Mouse (Mus musculus) olfactory bulb, adult 2 months (tissue): ENCODE results near the gene Diaph3. TPM values are rescaled to one million over a fixed set of nuclear protein-coding genes. Genes with fewer than 3 reads are reported as not detected.
A peak's percentile ranks its signal among the peaks of the same experiment; 100 is the strongest.

Source experiments
- H3K27ac ChIP-seq: fragments of 200-500 bp; 2 replicates; pipeline ENCODE4 v1.5.1; 2012; ENCODE audit warnings: low read depth, low read length; ENCODE audit not compliant: insufficient read depth
- H3K4me1 ChIP-seq: fragments of 200-500 bp; 2 replicates; pipeline ENCODE4 v1.6.1; 2012; ENCODE audit warnings: low read length; ENCODE audit not compliant: control insufficient read depth, insufficient read depth
- H3K4me3 ChIP-seq: fragments of 200-500 bp; 2 replicates; pipeline ENCODE4 v1.5.1; 2012; ENCODE audit warnings: mild to moderate bottlenecking, low read depth, low read length, moderate library complexity; ENCODE audit not compliant: insufficient read depth
- CTCF ChIP-seq: fragments of 200-500 bp; IDR thresholded peaks from 2 replicates; pipeline ENCODE4 v1.5.1; 2012; ENCODE audit warnings: low read depth, mild to moderate bottlenecking, low read length, moderate library complexity; ENCODE audit not compliant: insufficient read depth
- POLR2A ChIP-seq: fragments of 200-500 bp; IDR thresholded peaks from 2 replicates; pipeline ENCODE4 v1.6.1; 2012; ENCODE audit warnings: mild to moderate bottlenecking, low read depth, low read length, moderate library complexity; ENCODE audit not compliant: insufficient read depth
- WGBS: fragments of 180-500 bp; shearing (Covaris S2); methylation state at CpG from one replicate; pipeline ENCODE4 v1.1.7; 2018; 5-methylcytosine and 5-hydroxymethylcytosine counted together
- polyA plus RNA-seq: library from polyadenylated mRNA; stranded (reverse); fragments of >200 nt; gene quantifications from 2 replicates; pipeline ENCODE4 v1.2.4, GENCODE M21; 2012; ENCODE audit warnings: low replicate concordance; ENCODE audit not compliant: missing spikeins, insufficient read depth, insufficient read length

Gene Diaph3
- polyA plus RNA-seq, 1 experiment = not detected

- Histone ChIP-seq H3K27ac (no peak overlapping the region), H3K4me1 (peaks cover 3% of the 10 kb centered on the region; the same call in 1 of the 2 replicates), H3K4me3 (peak overlapping the region; percentile 62)
- TF ChIP-seq POLR2A (no peak), CTCF (no peak)
- WGBS = 3% methylated on average over 17 of the region's 17 CpGs
Measured at GRCm38 (mm10) chr14:87140327-87140962, 590 bp downstream of the Diaph3 start.

- H3K27ac ChIP-seq = no peak overlapping the region
- no peak for TF ChIP-seq CTCF
- TF ChIP-seq POLR2A = no peak
- H3K4me3 ChIP-seq = no peak overlapping the region
- WGBS = 95% methylated on average over 6 of the region's 6 CpGs
- no peaks in the 10 kb centered on the region for H3K4me1 ChIP-seq
Measured at GRCm38 (mm10) chr14:87126076-87126639, 14.9 kb downstream of the Diaph3 start.

- TF ChIP-seq CTCF (no peak), POLR2A (no peak)
- H3K4me1 ChIP-seq = no peaks in the 10 kb centered on the region
- WGBS = 95% methylated on average over 5 of the region's 5 CpGs
Measured at GRCm38 (mm10) chr14:87125492-87125891, 15.5 kb downstream of the Diaph3 start.

GRCm38 (mm10) chr14:87123091-87123490, 17.9 kb downstream of the Diaph3 start:
- no peak for TF ChIP-seq CTCF
- TF ChIP-seq POLR2A = no peak
- Histone ChIP-seq H3K4me3 (no peak overlapping the region), H3K27ac (no peak overlapping the region), H3K4me1 (no peaks in the 10 kb centered on the region)
- 87% methylated on average over 15 of the region's 15 CpGs for WGBS

More at GRCm38 (mm10) chr14:87125492-87125891, 15.5 kb downstream of the Diaph3 start:
- no peak overlapping the region for H3K27ac ChIP-seq
- no peak overlapping the region for H3K4me3 ChIP-seq

- H3K4me3 ChIP-seq = no peak overlapping the region
- no peaks in the 10 kb centered on the region for H3K4me1 ChIP-seq
- WGBS = 68% methylated on average over 6 of the region's 6 CpGs
- no peak for TF ChIP-seq CTCF
- TF ChIP-seq POLR2A = no peak
- no peak overlapping the region for H3K27ac ChIP-seq
Measured at GRCm38 (mm10) chr14:87121868-87122267, 19.2 kb downstream of the Diaph3 start.

- WGBS = 60% methylated on average over 2 of the region's 2 CpGs
Measured at GRCm38 (mm10) chr14:87110634-87111033, 30.4 kb downstream of the Diaph3 start.

GRCm38 (mm10) chr14:87099380-87100088, 41.5 kb downstream of the Diaph3 start:
- no peaks in the 10 kb centered on the region for H3K4me1 ChIP-seq
- 79% methylated on average over 1 of the region's 1 CpGs for WGBS
- no peak for TF ChIP-seq CTCF
- TF ChIP-seq POLR2A = no peak
- H3K4me3 ChIP-seq = no peak overlapping the region
- H3K27ac ChIP-seq = no peak overlapping the region

More at GRCm38 (mm10) chr14:87110634-87111033, 30.4 kb downstream of the Diaph3 start:
- H3K4me3 ChIP-seq = no peak overlapping the region
- no peak overlapping the region for H3K27ac ChIP-seq
- TF ChIP-seq CTCF = no peak
- no peak for TF ChIP-seq POLR2A
- H3K4me1 ChIP-seq = no peaks in the 10 kb centered on the region

GRCm38 (mm10) chr14:87098093-87098492, 42.9 kb downstream of the Diaph3 start:
- WGBS = 91% methylated on average over 2 of the region's 2 CpGs

GRCm38 (mm10) chr14:87091522-87091921, 49.5 kb downstream of the Diaph3 start:
- H3K4me3 ChIP-seq = no peak overlapping the region
- H3K4me1 ChIP-seq = no peaks in the 10 kb centered on the region
- no peak overlapping the region for H3K27ac ChIP-seq
- WGBS = 96% methylated on average over 3 of the region's 3 CpGs
- no peak for TF ChIP-seq CTCF
- no peak for TF ChIP-seq POLR2A

More at GRCm38 (mm10) chr14:87098093-87098492, 42.9 kb downstream of the Diaph3 start:
- no peak for TF ChIP-seq CTCF
- TF ChIP-seq POLR2A = no peak
- Histone ChIP-seq H3K27ac (no peak overlapping the region), H3K4me1 (no peaks in the 10 kb centered on the region), H3K4me3 (no peak overlapping the region)
